Mouse (Mus musculus) Muller cell, postnatal 12 days (primary cell): ENCODE results near the gene Vmn1r73.

Experiments
- DNase-seq: peaks from one replicate; pipeline ENCODE4 v3.0.0-alpha.2; 2015; ENCODE audit errors: inconsistent ontology term

The Vmn1r73 gene

GRCm38 (mm10) chr7:11729966-11730365 lies at the start of gene Vmn1r73:
TSS of gene Vmn1r73 (plus strand) at chr7:11730266.
- no peak for DNase-seq
